Mouse (Mus musculus) heart, adult 11 months (tissue): ENCODE results near the gene Pck2.
A peak's percentile ranks its signal among the peaks of the same experiment; 100 is the strongest.

Experiments
- DNase-seq: peaks from one replicate; pipeline ENCODE4 v3.0.0; 2022

Gene Pck2

GRCm38 (mm10) chr14:55536116-55536745 is 3.8 kb upstream of the Pck2 start:
- DNase-seq, result no peak

DNA sequence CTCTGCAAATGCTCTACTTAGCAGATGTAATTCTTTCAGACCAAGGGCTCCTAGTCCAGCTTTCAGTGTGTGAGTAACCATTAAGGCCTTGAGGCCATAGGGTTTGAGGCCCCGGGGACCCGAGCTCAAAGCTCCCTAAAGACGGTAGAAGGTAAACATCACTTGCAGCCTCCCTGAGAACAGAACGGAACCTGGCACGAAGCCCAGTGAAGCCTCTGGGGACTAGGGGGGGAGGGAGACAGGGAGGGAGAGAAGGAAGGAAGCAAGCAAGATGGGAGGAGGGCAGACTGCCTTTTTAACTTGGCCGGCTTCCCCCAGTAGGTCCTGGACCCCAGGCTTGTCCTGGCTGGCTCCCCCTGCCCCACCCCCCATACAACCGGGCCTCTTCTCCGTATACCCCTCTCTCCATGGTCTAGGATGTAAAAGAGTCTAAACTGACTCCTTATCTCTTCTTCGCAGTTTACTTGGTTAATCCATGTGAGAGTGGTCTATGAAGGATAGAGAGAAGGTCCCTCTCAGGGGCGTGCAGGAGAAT is 788 bp downstream of the Pck2 start:
- DNase-seq, result peak; percentile 99

DNA sequence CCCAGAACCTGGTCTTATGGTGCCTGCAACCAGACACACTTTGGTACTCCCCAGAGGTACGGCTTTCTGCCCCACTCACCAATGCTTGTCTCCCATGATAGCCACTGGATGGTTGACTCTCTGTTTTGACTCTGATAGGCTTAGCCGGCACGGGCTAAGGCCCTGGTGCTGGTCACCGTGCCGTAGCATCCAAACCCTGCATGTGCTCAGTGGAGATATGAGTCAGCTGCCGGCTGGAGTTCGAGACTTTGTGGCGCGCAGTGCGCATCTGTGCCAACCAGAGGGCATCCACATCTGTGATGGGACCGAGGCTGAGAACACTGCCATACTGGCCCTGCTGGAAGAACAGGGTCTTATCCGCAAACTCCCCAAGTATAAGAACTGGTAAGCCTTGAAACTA is 2.2 kb downstream of the Pck2 start:
- DNase-seq, result no peak

- no peak for DNase-seq
These were observed 4.3 kb downstream of the Pck2 start for GRCm38 (mm10) chr14:55544334-55544733.

DNA sequence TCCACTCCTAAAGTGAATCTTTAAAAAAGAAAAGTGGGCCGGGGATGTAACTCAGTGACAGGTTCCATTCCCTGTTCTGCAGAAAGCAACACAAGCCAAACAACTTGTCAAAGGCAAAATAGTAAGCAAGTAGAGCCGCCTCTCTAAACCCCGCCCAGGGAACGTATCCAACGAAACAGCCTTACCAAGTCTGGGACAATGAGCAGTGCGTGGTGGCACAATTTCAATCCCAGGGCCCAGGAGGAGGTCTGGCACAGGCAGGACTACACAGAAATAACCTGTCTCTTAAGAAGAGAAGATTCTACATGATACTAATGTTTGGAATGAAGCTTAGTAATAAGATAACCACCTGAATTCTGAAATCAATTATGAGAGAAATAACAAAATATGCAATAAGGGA is 10.1 kb downstream of the Pck2 start:
- no peak for DNase-seq

GRCm38 (mm10) chr14:55551347-55551746 is 11.3 kb downstream of the Pck2 start:
- no peak for DNase-seq

DNA sequence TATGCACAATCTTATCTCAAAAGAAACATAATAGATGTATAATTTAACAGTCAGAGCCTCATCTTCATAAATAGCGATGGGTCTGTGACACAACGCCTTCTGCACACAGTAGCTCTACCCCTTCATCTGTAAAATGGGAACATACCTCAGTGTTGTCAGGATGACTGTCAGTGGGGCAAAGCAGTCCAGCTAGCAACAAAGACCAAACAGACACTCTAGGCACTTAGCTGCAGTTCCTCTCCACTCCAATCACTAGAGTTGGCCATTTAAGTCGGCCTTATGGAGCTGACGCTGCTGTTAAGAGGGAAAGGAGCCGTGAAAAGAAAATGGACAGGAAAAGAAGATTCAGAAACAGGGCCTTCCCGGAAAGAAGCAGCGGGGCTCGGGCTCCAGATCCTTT is 11.7 kb downstream of the Pck2 start:
- no peak for DNase-seq

DNA sequence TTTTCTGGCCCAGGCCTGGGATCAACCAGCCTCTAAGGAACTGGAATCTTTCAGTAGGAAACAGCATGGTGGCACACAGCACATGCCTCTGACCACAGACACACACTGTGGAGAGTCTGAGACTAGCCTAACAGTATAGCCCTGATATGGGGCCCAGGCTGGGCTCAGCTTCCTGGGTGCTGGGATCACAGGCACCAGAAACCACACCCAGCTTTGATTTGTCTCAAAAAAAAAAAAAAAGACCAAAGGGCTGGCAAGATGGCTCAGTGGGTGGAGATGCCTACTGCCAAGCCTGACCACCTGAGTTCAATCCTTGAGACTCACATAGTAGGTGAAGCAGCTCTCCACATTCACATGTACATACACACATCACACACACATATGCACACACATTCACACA is 14.6 kb downstream of the Pck2 start:
- no peak for DNase-seq

GRCm38 (mm10) chr14:55555788-55556187 is 15.7 kb downstream of the Pck2 start:
- no peak for DNase-seq

DNA sequence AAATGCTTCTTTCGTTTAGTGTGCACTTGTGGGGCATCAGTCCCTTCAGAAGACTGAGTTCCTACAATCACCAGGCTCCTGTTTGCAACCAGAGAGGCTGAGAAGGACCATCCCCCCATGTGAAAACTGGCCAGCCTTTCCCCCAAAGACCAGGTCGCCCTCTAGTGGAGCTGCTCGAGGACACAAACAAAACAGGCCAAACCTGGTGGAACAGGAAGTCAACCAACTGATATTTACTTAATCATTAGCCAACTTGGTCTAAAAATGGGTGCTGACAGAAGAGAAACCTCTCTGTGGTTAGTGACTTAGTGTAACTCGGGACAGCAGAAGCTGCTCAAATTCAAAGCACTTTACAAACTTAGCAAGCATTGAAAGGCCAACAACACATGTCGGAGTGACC is 16.9 kb downstream of the Pck2 start:
- peak; percentile 98 for DNase-seq

GRCm38 (mm10) chr14:55557587-55557986 is 17.5 kb downstream of the Pck2 start:
- no peak for DNase-seq

DNA sequence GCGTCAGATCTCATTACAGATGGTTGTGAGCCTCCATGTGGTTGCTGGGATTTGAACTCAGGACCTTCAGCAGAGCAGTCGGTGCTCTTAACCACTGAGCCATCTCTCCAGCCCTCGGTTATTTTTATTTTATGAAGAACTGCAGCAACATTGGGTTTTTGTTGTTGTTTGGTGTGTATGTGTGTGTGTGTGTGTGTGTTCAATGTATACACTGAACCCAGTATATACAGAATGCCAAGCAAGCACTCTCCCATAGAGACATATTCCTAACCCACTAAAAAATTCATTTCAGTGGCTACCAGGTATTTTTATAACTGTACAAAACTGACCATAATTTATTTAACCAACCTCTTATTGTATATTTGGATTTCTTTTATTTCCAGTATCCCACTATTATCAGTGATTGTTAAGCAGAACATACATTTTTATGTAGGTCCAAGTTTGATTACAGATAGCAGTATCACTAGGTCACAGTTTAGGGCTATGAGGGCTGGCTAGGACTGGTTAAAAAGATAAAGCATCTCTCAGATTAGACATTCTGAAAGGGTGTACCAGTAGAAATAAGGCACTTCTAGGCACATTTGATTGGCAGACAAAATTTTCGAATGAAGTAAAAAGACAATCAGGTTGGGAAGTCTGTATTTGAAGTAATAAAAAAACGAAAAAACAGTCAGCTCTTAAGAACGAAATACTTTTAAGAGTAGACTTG is 18.8 kb downstream of the Pck2 start:
- DNase-seq, result no peak

DNA sequence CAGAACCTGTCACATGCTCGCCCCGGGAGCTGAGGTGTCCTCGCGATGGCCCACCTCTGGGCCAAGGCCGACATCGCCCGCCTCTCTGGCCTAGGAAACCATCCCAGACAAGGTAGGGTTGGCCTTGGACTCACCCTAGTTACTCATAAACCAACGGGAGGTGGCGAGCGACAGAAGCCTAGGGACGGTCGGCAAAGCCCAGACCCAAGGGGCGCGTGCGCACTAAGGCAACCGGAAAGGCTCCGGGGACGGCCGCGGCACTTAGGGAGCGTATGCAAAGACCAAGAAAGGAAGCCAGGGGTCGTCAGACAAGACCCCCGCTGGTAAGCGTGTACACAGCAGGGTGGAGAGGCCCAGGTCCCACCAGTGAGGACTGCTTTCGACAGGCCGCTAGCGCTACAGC is 19.7 kb downstream of the Pck2 start, which contains the start of gene Dcaf11:
Dcaf11 (plus strand) TSS at position 208 of the 403 bp plus-strand sequence.
- DNase-seq, result peak; percentile 99

- peak; percentile 100 for DNase-seq
These were observed 20.4 kb downstream of the Pck2 start, which contains the start of gene A730061H03Rik for GRCm38 (mm10) chr14:55560202-55561073. Gene A730061H03Rik, minus strand, starts transcription at chr14:55560406.

GRCm38 (mm10) chr14:55561860-55562259 is 21.8 kb downstream of the Pck2 start:
- DNase-seq, result peak; percentile 94

- DNase-seq, result peak; percentile 90
These were observed 23.2 kb downstream of the Pck2 start for GRCm38 (mm10) chr14:55563249-55563648.

- no peak for DNase-seq
These were observed 25.7 kb downstream of the Pck2 start for GRCm38 (mm10) chr14:55565748-55566147.

DNA sequence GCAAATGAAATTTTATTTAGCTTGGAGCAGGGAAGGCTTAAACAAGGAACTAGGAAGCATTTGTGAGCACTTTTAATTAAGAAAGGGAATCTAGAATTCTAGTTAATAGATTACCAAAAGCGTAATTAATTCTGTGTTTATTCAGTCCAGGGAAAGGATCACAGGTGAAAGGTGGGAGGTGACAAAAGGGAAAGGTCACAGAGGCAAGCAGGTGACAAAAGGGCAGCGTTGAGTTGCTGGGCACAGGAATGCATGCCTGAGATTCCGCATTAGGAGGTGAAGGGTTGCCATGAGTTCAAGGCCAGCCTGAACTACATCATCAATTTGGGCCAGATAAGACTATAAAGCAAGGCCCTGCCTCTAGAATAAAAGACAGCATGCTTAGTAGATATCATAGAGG is 27.4 kb downstream of the Pck2 start:
- no peak for DNase-seq

DNA sequence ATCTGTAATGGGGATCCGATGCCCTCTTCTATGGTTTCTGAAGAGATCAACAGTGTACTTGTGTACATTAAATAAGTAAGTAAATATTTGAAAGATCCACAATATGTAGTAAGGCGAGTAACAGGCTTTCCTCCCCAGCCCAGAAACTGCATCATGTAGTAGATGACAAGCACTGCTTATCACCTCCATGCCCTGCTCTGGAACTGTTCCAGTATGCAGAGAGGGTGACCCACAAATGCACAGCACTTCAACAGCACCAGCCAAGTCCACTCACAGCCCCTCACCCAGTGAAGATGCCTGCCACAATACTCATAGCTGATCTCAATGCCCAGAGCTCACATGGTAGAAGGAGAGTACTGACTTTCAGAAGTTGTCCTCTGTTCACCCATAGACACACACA is 30.5 kb downstream of the Pck2 start:
- DNase-seq, result no peak

DNA sequence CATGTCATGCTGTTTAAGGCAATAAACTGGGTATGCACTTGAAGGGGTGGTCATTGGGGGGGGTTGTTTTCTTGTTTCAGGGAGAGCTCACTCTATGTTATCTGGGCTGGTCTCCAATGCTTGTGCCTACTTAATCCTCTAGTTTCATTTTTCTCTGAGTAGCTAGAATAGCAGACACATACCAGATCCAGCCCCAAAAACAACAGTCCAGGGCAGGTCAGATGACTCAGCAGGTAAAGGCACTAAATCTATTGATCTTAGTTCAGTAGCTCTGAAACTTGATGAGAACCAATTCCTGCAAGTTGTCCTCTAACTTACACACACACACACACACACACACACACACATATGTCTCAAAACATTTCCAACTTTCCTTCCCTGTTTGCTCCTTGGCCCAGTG is 31.7 kb downstream of the Pck2 start:
- DNase-seq, result no peak

- DNase-seq, result peak; percentile 98
These were observed 35.2 kb downstream of the Pck2 start, which contains the start of gene Fitm1 for GRCm38 (mm10) chr14:55575302-55575701. Gene Fitm1, plus strand, starts transcription at chr14:55575617.

DNA sequence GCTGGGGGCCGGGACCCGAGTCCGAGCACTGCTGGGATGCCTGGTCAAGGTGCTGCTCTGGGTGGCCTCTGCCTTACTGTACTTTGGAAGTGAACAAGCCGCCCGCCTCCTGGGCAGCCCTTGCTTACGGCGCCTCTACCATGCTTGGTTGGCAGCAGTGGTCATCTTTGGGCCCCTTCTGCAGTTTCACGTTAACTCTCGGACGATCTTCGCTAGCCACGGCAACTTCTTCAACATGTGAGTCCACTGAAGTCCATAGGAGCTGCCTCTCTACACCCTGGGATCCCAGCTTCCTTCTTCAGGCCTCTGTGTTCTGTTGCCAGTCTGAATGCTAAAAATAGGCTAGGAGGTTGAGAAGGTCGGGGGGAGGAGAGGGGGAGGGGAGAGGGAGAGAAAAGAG is 35.6 kb downstream of the Pck2 start:
- peak; percentile 91 for DNase-seq

- peak; percentile 95 for DNase-seq
These were observed 36.3 kb downstream of the Pck2 start for GRCm38 (mm10) chr14:55576376-55576775.
